Comparison of ENCODE assay signal across 11 mouse cellular contexts in genomic region chr19:46320076-46320785, GRCm38 (mm10). TPM values are rescaled to one million over a fixed set of nuclear protein-coding genes. Genes with fewer than 3 reads are reported as not detected.
A peak's percentile ranks its signal among the peaks of the same experiment; 100 is the strongest.
DNase-seq lines count a peak whose midpoint lies in the region; ATAC-seq and TF ChIP-seq lines count a peak whose summit lies in the region.
"Had no signal": no experiment of that assay in that cellular context is flagged by ENCODE, and none has a peak within 500 bp of the region (broad histone marks: within the 10 kb centered on the region; RNA-seq: fewer than 3 reads in every experiment).

No protein-coding gene starts in this region.

- no peaks in the 10 kb centered on the region for H3K9me3 ChIP-seq in forebrain, embryonic 10.5 days
- H3K9me3 ChIP-seq in forebrain, embryonic 16.5 days (ENCODE audit: control insufficient read depth, low read length): no peaks in the 10 kb centered on the region
- H3K9me3 ChIP-seq in midbrain, embryonic 13.5 days: no peaks in the 10 kb centered on the region

- no peak for TF ChIP-seq CTCF in left cerebral cortex, adult 2 months (IDR thresholded peaks at IDR 0.05)

- H3K36me3 ChIP-seq in forebrain, embryonic 10.5 days (replicated peaks): no peaks in the 10 kb centered on the region
- no peaks in the 10 kb centered on the region for H3K36me3 ChIP-seq in forebrain, embryonic 16.5 days (ENCODE audit: control insufficient read depth, insufficient read depth)
- H3K36me3 ChIP-seq in midbrain, embryonic 13.5 days: no peaks in the 10 kb centered on the region

- no peak overlapping the region for H3K4me3 ChIP-seq in forebrain, embryonic 10.5 days
- H3K4me3 ChIP-seq in forebrain, embryonic 16.5 days (replicated peaks; ENCODE audit: low read length): no peak overlapping the region
- no peak overlapping the region for H3K4me3 ChIP-seq in left cerebral cortex, adult 2 months
- H3K4me3 ChIP-seq in midbrain, embryonic 13.5 days (replicated peaks): no peak overlapping the region

- no peak overlapping the region for H3K9ac ChIP-seq in forebrain, embryonic 16.5 days (replicated peaks; ENCODE audit: low read depth, low read length)
- H3K9ac ChIP-seq in midbrain, embryonic 13.5 days (replicated peaks): 0 out of 2 replicates have a peak overlapping the region, but pooled peaks have one; percentile 21

- peak overlapping the region; percentile 36; the same call in 1 of the 2 replicates for H3K27ac ChIP-seq in forebrain, embryonic 10.5 days
- no peak overlapping the region for H3K27ac ChIP-seq in forebrain, embryonic 16.5 days (ENCODE audit: low read length)
- peak overlapping the region; percentile 45 for H3K27ac ChIP-seq in left cerebral cortex, adult 2 months
- peak overlapping the region; percentile 85 for H3K27ac ChIP-seq in midbrain, embryonic 13.5 days

- H3K4me2 ChIP-seq in forebrain, embryonic 16.5 days (ENCODE audit: low read length): no peak overlapping the region
- no peak overlapping the region for H3K4me2 ChIP-seq in midbrain, embryonic 13.5 days (replicated peaks)

- H3K27me3 ChIP-seq in forebrain, embryonic 10.5 days (ENCODE audit: poor library complexity, severe bottlenecking): peaks cover 100% of the 10 kb centered on the region
- peaks cover 41% of the 10 kb centered on the region for H3K27me3 ChIP-seq in forebrain, embryonic 16.5 days (replicated peaks; ENCODE audit: control insufficient read depth, insufficient read depth, low read length)
- H3K27me3 ChIP-seq in midbrain, embryonic 13.5 days: peaks cover 68% of the 10 kb centered on the region

- no peak for DNase-seq in forebrain, embryonic 10.5 days (ENCODE audit: extremely low spot score, low spot score)
- DNase-seq in left cerebral cortex, adult 2 months (ENCODE audit: extremely low spot score in 1 of 2, low spot score in 2 of 2): no peak
- no peak for DNase-seq in left cerebral cortex, postnatal 14 days (ENCODE audit: low spot score in 2 of 2)
- DNase-seq in cerebellum, adult 9-11 months: peak; percentile 59
- no peak for DNase-seq in c-Kit-positive CD71-positive TER-119-positive erythroid progenitor cells, embryonic 14.5 days (ENCODE audit: low spot score)
- DNase-seq: heart, postnatal 4 days; kidney, adult 2 months; lung, adult 2 months; thymus, adult 2 months had no signal

- intact Hi-C loops in left cerebral cortex, adult 2 months (cut with DNase I): no loop called here
- intact Hi-C loops in left cerebral cortex, postnatal 14 days (cut with DNase I): no loop called here

- 88% methylated on average over 8 of the region's 8 CpGs for WGBS in forebrain, embryonic 10.5 days
- 80% methylated on average over 8 of the region's 8 CpGs for WGBS in forebrain, embryonic 16.5 days
- 89% methylated on average over 8 of the region's 8 CpGs for WGBS in midbrain, embryonic 13.5 days

- ATAC-seq in forebrain, embryonic 16.5 days: no peak
- ATAC-seq in midbrain, embryonic 13.5 days: no peak

- H3K4me1 ChIP-seq in forebrain, embryonic 10.5 days: peaks cover 62% of the 10 kb centered on the region
- peaks cover 76% of the 10 kb centered on the region for H3K4me1 ChIP-seq in forebrain, embryonic 16.5 days (replicated peaks; ENCODE audit: control insufficient read depth, insufficient read depth, low read length)
- H3K4me1 ChIP-seq in midbrain, embryonic 13.5 days (replicated peaks): peaks cover 98% of the 10 kb centered on the region

RNA-seq across cellular contexts. Expression of gene Psd, which starts 6.7 kb away (rescaled TPM):
- polyA plus RNA-seq in forebrain, embryonic 10.5 days (2016; fragmentation: Nextera tagmentation; extraction: Ambion mirVana): 2.8 and 2.9 TPM in 2 replicates
- 74.1 and 89.8 TPM in 2 replicates for polyA plus RNA-seq in forebrain, embryonic 16.5 days (2015; fragmentation: Nextera tagmentation; extraction: Ambion mirVana)
- total RNA-seq in left cerebral cortex, adult 2 months (2021): 100 to 1,000 TPM; 605 to 647 TPM
- 100 to 1,000 TPM; 580 to 627 TPM for total RNA-seq in left cerebral cortex, postnatal 14 days (2021)
- polyA plus RNA-seq in midbrain, embryonic 13.5 days (2015; fragmentation: Nextera tagmentation; extraction: Ambion mirVana): 61.7 and 69.0 TPM in 2 replicates

RNA-seq across cellular contexts. Expression of gene Fbxl15, which starts 7.8 kb away (rescaled TPM):
- 17.9 and 18.0 TPM in 2 replicates for polyA plus RNA-seq in forebrain, embryonic 10.5 days (2016; fragmentation: Nextera tagmentation; extraction: Ambion mirVana)
- polyA plus RNA-seq in forebrain, embryonic 16.5 days (2015; fragmentation: Nextera tagmentation; extraction: Ambion mirVana): 40.1 and 44.2 TPM in 2 replicates
- 10 to 100 TPM; 27.0 to 29.6 TPM for total RNA-seq in left cerebral cortex, adult 2 months (2021)
- total RNA-seq in left cerebral cortex, postnatal 14 days (2021): 10 to 100 TPM; 26.4 to 50.4 TPM
- 40.8 and 44.2 TPM in 2 replicates for polyA plus RNA-seq in midbrain, embryonic 13.5 days (2015; fragmentation: Nextera tagmentation; extraction: Ambion mirVana)

RNA-seq across cellular contexts. Expression of gene Nfkb2, which starts 16.1 kb away (rescaled TPM):
- 3.8 and 3.9 TPM in 2 replicates for polyA plus RNA-seq in forebrain, embryonic 10.5 days (2016; fragmentation: Nextera tagmentation; extraction: Ambion mirVana)
- polyA plus RNA-seq in forebrain, embryonic 16.5 days (2015; fragmentation: Nextera tagmentation; extraction: Ambion mirVana): 1.8 and 1.9 TPM in 2 replicates
- total RNA-seq in left cerebral cortex, adult 2 months (2021): 1 to 10 TPM; 2.9 to 3.3 TPM
- 1 to 10 TPM; 1.8 to 2.8 TPM for total RNA-seq in left cerebral cortex, postnatal 14 days (2021)
- polyA plus RNA-seq in midbrain, embryonic 13.5 days (2015; fragmentation: Nextera tagmentation; extraction: Ambion mirVana): 1.8 and 2.3 TPM in 2 replicates

RNA-seq across cellular contexts. Expression of gene Cuedc2, which starts 18.3 kb away (rescaled TPM):
- polyA plus RNA-seq in forebrain, embryonic 10.5 days (2016; fragmentation: Nextera tagmentation; extraction: Ambion mirVana): 206 and 224 TPM in 2 replicates
- 375 and 392 TPM in 2 replicates for polyA plus RNA-seq in forebrain, embryonic 16.5 days (2015; fragmentation: Nextera tagmentation; extraction: Ambion mirVana)
- 100 to 1,000 TPM; 188 to 196 TPM for total RNA-seq in left cerebral cortex, adult 2 months (2021)
- 100 to 1,000 TPM; 186 to 274 TPM for total RNA-seq in left cerebral cortex, postnatal 14 days (2021)
- 290 TPM in 2 replicates for polyA plus RNA-seq in midbrain, embryonic 13.5 days (2015; fragmentation: Nextera tagmentation; extraction: Ambion mirVana)

RNA-seq across cellular contexts. Expression of gene Mfsd13a, which starts 20.7 kb away (rescaled TPM):
- 12.5 and 13.3 TPM in 2 replicates for polyA plus RNA-seq in forebrain, embryonic 10.5 days (2016; fragmentation: Nextera tagmentation; extraction: Ambion mirVana)
- polyA plus RNA-seq in forebrain, embryonic 16.5 days (2015; fragmentation: Nextera tagmentation; extraction: Ambion mirVana): 12.2 and 12.3 TPM in 2 replicates
- 10 to 100 TPM; 25.5 to 25.9 TPM for total RNA-seq in left cerebral cortex, adult 2 months (2021)
- 10 to 100 TPM; 28.7 to 47.5 TPM for total RNA-seq in left cerebral cortex, postnatal 14 days (2021)
- 7.8 and 9.2 TPM in 2 replicates for polyA plus RNA-seq in midbrain, embryonic 13.5 days (2015; fragmentation: Nextera tagmentation; extraction: Ambion mirVana)

Comparison
In these comparisons a context has a peak if more than half of its experiments do, and no peak if none do; other contexts are left out.
1. RNA of gene Psd, which starts 6.7 kb away (polyA plus RNA-seq): 74.1 to 89.8 TPM in forebrain, embryonic 16.5 days and 61.7 to 69.0 TPM in midbrain, embryonic 13.5 days; 2.8 to 2.9 TPM in forebrain, embryonic 10.5 days; every median in the first group is over 10 times any median in the second.